Mouse (Mus musculus): Measurements from ENCODE around the gene Secisbp2l.

GRCm38 (mm10) chr2:125716599-125716998 is 66.1 kb downstream of the Secisbp2l start:
- TF ChIP-seq CTCF (IDR thresholded peaks at IDR 0.05; ENCODE audit: extremely low read depth, insufficient read depth, low read length) (no peak), POLR2A (IDR thresholded peaks at IDR 0.05; ENCODE audit: extremely low read depth, insufficient read depth, low read length) (no peak)
